Mouse (Mus musculus): ENCODE data around the gene Slc1a7. TPM values are rescaled to one million over a fixed set of nuclear protein-coding genes. Genes with fewer than 3 reads are reported as not detected.

The Slc1a7 gene
- total RNA-seq, 2 experiments from 2014 or later, result not detected

DNA sequence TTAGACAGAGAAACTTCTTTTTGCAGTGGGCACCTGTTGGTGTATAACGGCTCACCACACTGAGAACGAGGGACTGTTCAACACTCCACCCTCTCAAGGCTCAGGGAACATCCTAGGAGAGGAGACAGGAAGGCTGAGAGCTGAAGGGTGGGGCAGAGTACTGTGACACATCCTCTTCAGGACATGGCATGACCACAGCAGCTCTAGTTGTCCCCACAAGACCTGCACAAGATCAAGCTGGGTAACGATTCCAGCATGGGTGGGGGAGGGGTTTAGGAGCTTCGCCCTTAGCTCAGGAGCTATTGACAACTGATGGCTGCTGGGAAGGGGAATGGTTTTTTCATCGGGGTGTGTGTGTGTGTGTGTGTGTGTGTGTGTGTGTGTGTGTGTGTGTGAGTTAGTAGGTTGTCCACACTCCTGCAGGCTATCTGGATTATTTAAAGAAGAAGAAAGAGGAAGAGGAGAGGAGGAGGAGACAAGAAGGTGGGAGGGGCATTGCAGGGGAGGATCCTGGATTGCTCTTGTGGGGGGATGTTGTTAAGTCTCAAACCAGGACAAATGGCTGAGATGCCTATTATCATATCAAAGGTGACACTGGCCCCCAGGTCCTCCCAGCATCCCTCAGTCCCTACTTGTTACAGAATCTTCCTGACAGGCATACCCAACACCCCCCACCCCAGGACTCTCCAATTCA, 1.6 kb upstream of the Slc1a7 start:
- ATAC-seq (replicated peaks; ENCODE audit: poor library complexity, severe bottlenecking), result peak; percentile 82

- no peak for ATAC-seq (replicated peaks; ENCODE audit: poor library complexity, severe bottlenecking)
Observed at GRCm38 (mm10) chr4:107969781-107970180, 1.6 kb downstream of the Slc1a7 start.

DNA sequence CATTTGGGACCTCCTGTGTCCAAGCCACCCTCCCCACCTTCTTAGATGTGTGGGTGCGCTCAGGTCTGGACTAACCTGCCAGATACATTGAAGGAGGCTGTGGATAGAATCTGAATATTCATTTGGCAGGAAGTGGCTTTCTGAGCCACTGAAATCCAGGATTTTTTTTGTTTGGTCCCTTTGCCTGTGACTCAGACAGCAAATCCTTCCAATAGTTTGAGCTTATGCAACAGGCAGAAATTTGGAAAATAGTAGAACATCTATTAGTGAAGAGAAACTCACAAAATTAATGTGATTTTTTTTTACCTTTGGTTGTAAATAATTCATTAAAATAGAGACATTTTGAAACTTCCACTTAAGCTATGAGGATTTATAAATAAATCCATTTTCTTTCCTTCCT, 3.0 kb downstream of the Slc1a7 start:
- no peak for ATAC-seq (replicated peaks; ENCODE audit: poor library complexity, severe bottlenecking)

DNA sequence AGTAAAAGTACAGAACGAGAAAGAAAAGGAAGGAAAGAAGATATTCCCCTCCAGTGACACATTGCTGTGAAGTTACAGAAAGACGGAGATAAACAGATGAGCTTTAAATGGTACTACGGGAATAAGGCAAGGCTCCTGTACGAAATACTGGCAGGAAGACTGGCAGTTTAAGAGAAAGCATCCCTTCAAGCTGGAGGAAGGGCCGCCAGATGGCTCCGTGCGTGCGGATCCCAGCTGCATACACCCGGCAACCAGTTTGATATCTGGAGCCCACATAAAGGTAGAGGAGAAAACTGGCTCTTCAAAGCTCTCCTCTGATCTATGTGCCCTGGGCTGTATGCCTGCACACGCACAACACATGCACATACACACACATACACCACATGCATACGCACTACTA, 6.4 kb downstream of the Slc1a7 start:
- no peak for ATAC-seq (replicated peaks; ENCODE audit: poor library complexity, severe bottlenecking)

DNA sequence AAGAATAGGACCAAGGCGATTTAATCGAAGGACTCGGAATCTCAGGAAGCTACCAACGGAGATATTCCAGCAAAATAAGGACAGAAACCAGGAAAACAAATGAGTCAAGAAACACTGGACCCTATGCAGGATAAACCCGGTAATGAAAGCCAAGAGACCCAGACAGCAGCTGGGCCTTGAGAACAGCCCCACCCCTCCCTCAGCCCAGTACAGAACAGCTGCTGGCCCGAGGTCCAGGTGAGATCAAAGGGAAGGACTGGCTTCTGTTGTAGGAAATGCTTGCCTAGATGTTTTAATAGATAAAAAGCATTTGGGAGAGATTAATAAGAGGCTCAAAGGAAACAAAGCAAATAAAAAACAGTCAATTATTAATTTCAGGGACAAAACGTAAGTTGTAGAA, 6.9 kb downstream of the Slc1a7 start:
- ATAC-seq (replicated peaks; ENCODE audit: poor library complexity, severe bottlenecking), result no peak

DNA sequence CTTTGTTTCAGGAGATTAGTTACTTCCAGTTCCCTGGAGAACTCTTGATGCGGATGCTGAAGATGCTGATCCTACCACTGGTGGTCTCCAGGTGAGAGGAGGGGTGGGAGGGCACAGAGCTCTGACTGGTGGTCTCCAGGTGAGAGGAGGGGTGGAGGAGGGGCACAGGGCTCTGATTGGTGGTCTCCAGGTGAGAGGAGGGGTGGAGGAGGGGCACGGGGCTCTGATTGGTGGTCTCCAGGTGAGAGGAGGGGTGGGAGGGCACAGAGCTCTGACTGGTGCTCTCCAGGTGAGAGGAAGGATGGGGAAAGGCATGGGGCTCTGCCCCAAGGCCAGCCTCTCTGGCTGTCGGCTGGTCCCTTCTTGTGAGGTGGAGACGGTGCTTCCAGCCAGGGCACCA, 9.5 kb downstream of the Slc1a7 start:
- ATAC-seq (replicated peaks; ENCODE audit: poor library complexity, severe bottlenecking), result no peak

DNA sequence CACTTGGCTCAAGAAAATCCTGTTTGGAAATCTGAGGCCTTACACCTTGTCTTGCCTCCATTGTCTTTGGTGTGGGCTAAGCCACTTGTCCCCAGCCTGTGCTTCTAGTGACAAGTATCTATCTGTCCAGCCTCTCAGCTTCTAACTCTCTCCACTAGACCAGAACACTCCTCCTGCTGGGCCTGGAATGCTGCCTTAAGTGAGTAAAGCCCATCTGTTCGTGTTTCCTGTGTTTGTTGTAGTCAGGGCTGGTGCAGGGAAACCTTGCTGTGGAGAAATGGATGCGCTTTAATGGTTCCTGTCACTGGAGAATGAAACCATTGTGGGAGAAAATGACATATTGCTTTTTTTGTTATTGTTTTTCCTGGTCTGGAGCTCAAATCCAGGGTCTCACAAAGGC, 11.4 kb downstream of the Slc1a7 start:
- no peak for ATAC-seq (replicated peaks; ENCODE audit: poor library complexity, severe bottlenecking)

- no peak for ATAC-seq (replicated peaks; ENCODE audit: poor library complexity, severe bottlenecking)
Observed at GRCm38 (mm10) chr4:107980002-107980600, 12.0 kb downstream of the Slc1a7 start.

- no peak for ATAC-seq (replicated peaks; ENCODE audit: poor library complexity, severe bottlenecking)
Observed at GRCm38 (mm10) chr4:107983717-107984116, 15.6 kb downstream of the Slc1a7 start.

DNA sequence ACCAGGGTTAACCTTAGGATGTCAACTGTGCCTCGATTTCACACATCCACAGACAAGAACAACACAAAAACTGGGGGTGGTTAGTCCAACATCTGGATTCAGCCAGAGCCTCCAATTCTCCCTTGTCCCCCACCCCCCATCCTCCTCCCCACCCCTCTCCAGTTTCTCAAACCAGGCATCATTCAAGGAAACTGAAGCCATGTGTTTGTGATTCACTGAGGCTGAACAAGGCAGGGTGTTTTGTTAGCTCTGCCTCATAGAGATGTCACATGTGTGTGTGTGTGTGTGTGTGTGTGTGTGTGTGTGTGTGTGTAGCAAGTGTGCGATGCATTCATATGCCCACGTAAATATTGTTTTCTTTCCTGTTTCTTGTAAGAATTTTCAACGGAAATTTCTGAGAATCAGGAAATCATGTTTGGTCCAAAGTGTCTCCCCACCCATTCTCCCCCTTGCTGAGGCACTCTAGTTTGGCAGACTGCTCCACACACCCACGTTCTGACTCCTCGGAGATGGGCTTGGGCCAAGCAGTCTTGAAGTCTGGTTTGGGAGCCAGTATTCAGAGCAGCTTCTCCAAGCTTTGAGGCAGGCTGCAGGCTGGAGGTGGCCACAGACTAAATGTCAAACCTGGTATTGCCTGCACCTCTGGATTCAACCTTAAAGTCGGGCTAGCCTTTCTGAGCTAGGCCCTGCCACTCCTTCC, 16.3 kb downstream of the Slc1a7 start:
- ATAC-seq (replicated peaks; ENCODE audit: poor library complexity, severe bottlenecking), result no peak

GRCm38 (mm10) chr4:107985812-107986211, 17.7 kb downstream of the Slc1a7 start:
- peak; percentile 18; the same call in 1 of the 2 replicates for ATAC-seq (replicated peaks; ENCODE audit: poor library complexity, severe bottlenecking)

- no peak for ATAC-seq (replicated peaks; ENCODE audit: poor library complexity, severe bottlenecking)
Observed at GRCm38 (mm10) chr4:107986386-107987168, 18.4 kb downstream of the Slc1a7 start.

- ATAC-seq (replicated peaks; ENCODE audit: poor library complexity, severe bottlenecking), result peak; percentile 95
Observed at GRCm38 (mm10) chr4:107988931-107989330, 20.8 kb downstream of the Slc1a7 start.

GRCm38 (mm10) chr4:107990818-107991217, 22.7 kb downstream of the Slc1a7 start:
- ATAC-seq (replicated peaks; ENCODE audit: poor library complexity, severe bottlenecking), result no peak

DNA sequence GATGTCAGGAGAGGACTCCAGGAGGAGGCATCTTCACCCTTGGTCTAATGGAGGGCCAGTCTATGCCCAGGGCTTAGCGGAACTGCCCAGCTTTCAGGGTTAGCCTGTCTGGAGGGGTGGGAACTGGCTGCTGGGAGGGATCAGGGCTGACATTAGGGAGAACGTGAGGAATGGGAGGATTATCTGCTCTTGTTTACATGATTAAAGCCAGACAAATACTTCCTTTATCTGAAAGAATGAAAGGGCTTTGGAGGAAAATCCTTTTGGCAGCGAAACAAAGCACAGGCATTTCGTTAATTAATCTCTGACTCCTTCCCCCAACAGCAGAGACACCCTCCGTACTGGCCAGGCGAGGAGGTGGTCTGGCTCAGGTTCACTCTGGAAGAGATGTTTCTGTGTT, 23.7 kb downstream of the Slc1a7 start:
- ATAC-seq (replicated peaks; ENCODE audit: poor library complexity, severe bottlenecking), result no peak

GRCm38 (mm10) chr4:107995011-107995410, 26.9 kb downstream of the Slc1a7 start:
- no peak for ATAC-seq (replicated peaks; ENCODE audit: poor library complexity, severe bottlenecking)

DNA sequence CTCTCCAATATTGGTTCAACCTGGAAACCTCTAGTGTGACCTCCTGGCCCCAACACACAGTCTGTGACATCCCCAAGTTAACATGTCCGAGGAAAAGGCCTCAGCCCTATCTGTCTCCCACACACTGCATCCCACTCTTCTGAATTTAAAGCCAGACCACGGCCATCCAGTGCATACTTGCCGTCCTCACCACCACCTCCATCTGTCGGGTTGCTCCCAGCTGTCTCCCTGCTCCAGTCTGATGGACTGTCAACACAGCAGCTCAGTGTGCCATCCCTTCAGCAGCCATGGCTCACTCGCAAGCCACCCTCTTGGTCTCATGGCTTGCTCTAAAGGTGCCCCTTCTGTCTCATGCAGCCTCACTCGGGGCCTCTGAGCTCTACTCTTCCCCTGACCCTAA, 27.6 kb downstream of the Slc1a7 start:
- ATAC-seq (replicated peaks; ENCODE audit: poor library complexity, severe bottlenecking), result no peak

- ATAC-seq (replicated peaks; ENCODE audit: poor library complexity, severe bottlenecking), result no peak
Observed at GRCm38 (mm10) chr4:107996418-107996986, 28.4 kb downstream of the Slc1a7 start.

DNA sequence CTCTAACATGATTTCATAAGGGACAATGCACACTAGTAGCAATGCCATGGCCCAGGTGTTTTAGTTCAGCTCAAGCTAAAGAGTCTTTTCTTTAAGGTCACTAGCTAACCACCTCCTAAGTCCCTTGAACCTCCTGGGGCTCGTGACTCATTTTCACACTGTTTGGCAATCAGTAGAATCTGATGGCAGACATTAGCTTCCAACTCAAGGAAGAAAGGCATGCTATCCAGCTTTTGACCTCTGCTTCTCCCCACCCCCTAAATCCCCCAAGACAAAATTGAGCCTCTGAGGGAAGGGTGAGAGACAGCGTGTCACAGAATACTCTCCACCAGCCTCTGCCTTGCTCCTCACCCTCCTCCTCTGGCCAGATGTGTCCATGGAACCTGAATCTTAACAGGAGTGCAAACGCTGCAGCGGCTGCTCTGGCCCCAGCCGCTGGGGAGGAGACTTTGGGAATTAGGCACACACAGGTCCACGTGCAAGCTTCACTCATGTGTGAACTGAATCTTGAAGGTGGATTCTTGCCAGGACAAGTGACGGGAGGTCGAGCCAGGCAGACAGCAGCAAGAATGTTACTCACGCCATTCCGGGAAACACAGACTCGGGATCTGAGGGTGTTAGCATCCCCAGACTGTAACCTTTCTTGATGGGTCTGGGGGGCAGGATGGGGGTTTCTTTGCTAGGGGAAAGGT, 30.7 kb downstream of the Slc1a7 start:
- ATAC-seq (replicated peaks; ENCODE audit: poor library complexity, severe bottlenecking), result no peak

- ATAC-seq (replicated peaks; ENCODE audit: poor library complexity, severe bottlenecking), result no peak
Observed at GRCm38 (mm10) chr4:107999380-107999779, 31.2 kb downstream of the Slc1a7 start.

Measured in granulocyte monocyte progenitor cell, adult 5-6 weeks (primary cell).